Mouse (Mus musculus): ENCODE measurements around the gene Fam107b.

DNA sequence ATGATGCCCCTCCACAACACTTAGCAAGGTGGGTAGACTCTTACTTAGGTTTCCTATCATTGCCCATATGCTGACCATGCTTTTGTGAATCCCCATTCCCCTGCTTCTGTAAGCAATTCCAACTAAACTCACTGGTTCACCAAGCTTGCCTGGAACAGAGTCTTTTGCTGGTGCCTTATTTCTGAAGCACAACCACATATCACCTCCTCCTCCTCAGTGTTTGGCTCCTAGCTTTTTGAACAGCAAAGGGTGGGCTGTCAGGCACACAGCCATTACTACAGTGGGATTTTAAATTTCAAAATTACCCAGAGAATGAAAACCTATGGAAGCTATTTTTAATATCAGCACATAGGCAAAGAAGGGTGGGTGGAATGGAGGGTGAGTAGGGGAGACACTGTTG lies 84.3 kb downstream of the Fam107b start:
- TF ChIP-seq POLR2A (IDR thresholded peaks at IDR 0.05; ENCODE audit: borderline replicate concordance, low read depth, low read length) (no peak), CTCF (IDR thresholded peaks at IDR 0.05; ENCODE audit: low read depth, low read length) (no peak)

Data from bone marrow macrophage, adult 2 months (primary cell).